Mouse (Mus musculus): ENCODE measurements at regions not wholly inside any gene's neighbourhood (a gene's known extent, or its start where the extent isn't known, plus 50 kb on each side); places are given as distances from the start of the nearest gene placed in this dataset.

GRCm38 (mm10) chr8:26833784-26834183 is 143.3 kb upstream of the Zfp703 start:
- Histone ChIP-seq H3K4me1 (ENCODE audit: control insufficient read depth, insufficient read depth, low read length) (no peaks in the 10 kb centered on the region; the same call in none of the 2 replicates), H3K4me3 (ENCODE audit: low read depth, low read length) (no peak overlapping the region), H3K27me3 (ENCODE audit: control insufficient read depth, insufficient read depth, low read length) (no peaks in the 10 kb centered on the region), H3K36me3 (replicated peaks; ENCODE audit: control insufficient read depth, insufficient read depth, low read depth, low read length) (no peaks in the 10 kb centered on the region), H3K27ac (replicated peaks; ENCODE audit: low read depth, low read length) (no peak overlapping the region), H3K9ac (replicated peaks; ENCODE audit: low read length) (no peak overlapping the region), H3K4me2 (ENCODE audit: low read depth, low read length) (no peak overlapping the region), H3K9me3 (replicated peaks; ENCODE audit: control insufficient read depth, low read length) (no peaks in the 10 kb centered on the region)
- DNase-seq (ENCODE audit: low spot score) (no peak), ATAC-seq (replicated peaks; ENCODE audit: insufficient number of reproducible peaks, low FRiP score, low TSS enrichment, low read depth) (no peak)
- WGBS: 49% methylated on average over 5 of the region's 5 CpGs

GRCm38 (mm10) chr8:26834604-26835003 is 142.5 kb upstream of the Zfp703 start:
- DNase-seq (ENCODE audit: low spot score): no peak
- H3K27me3 ChIP-seq (ENCODE audit: control insufficient read depth, insufficient read depth, low read length): no peaks in the 10 kb centered on the region
- H3K4me2 ChIP-seq (ENCODE audit: low read depth, low read length): no peak overlapping the region
- WGBS: 78% methylated on average over 13 of the region's 13 CpGs
- ATAC-seq (replicated peaks; ENCODE audit: insufficient number of reproducible peaks, low FRiP score, low TSS enrichment, low read depth): no peak
- H3K9ac ChIP-seq (replicated peaks; ENCODE audit: low read length): no peak overlapping the region
- no peaks in the 10 kb centered on the region for H3K36me3 ChIP-seq (replicated peaks; ENCODE audit: control insufficient read depth, insufficient read depth, low read depth, low read length)
- H3K27ac ChIP-seq (replicated peaks; ENCODE audit: low read depth, low read length): no peak overlapping the region
- H3K4me1 ChIP-seq (ENCODE audit: control insufficient read depth, insufficient read depth, low read length): no peaks in the 10 kb centered on the region; the same call in none of the 2 replicates
- H3K4me3 ChIP-seq (ENCODE audit: low read depth, low read length): no peak overlapping the region
- no peaks in the 10 kb centered on the region for H3K9me3 ChIP-seq (replicated peaks; ENCODE audit: control insufficient read depth, low read length)

- Histone ChIP-seq H3K9ac (replicated peaks; ENCODE audit: low read length) (no peak overlapping the region), H3K9me3 (replicated peaks; ENCODE audit: control insufficient read depth, low read length) (no peaks in the 10 kb centered on the region), H3K27ac (replicated peaks; ENCODE audit: low read depth, low read length) (no peak overlapping the region), H3K4me1 (ENCODE audit: control insufficient read depth, insufficient read depth, low read length) (no peaks in the 10 kb centered on the region; the same call in none of the 2 replicates), H3K4me3 (ENCODE audit: low read depth, low read length) (no peak overlapping the region), H3K36me3 (replicated peaks; ENCODE audit: control insufficient read depth, insufficient read depth, low read depth, low read length) (no peaks in the 10 kb centered on the region), H3K4me2 (ENCODE audit: low read depth, low read length) (no peak overlapping the region), H3K27me3 (ENCODE audit: control insufficient read depth, insufficient read depth, low read length) (no peaks in the 10 kb centered on the region)
- no peak for ATAC-seq (replicated peaks; ENCODE audit: insufficient number of reproducible peaks, low FRiP score, low TSS enrichment, low read depth)
- 37% methylated on average over 7 of the region's 8 CpGs for WGBS
- DNase-seq (ENCODE audit: low spot score): no peak
Measured at GRCm38 (mm10) chr8:26835076-26835475, 142.0 kb upstream of the Zfp703 start.

GRCm38 (mm10) chr8:26835616-26836015 is 141.5 kb upstream of the Zfp703 start:
- no peak for ATAC-seq (replicated peaks; ENCODE audit: insufficient number of reproducible peaks, low FRiP score, low TSS enrichment, low read depth)
- WGBS: 74% methylated on average over 6 of the region's 6 CpGs
- Histone ChIP-seq H3K9ac (replicated peaks; ENCODE audit: low read length) (no peak overlapping the region), H3K27ac (replicated peaks; ENCODE audit: low read depth, low read length) (no peak overlapping the region), H3K4me2 (ENCODE audit: low read depth, low read length) (no peak overlapping the region), H3K27me3 (ENCODE audit: control insufficient read depth, insufficient read depth, low read length) (no peaks in the 10 kb centered on the region), H3K9me3 (replicated peaks; ENCODE audit: control insufficient read depth, low read length) (no peaks in the 10 kb centered on the region), H3K4me3 (ENCODE audit: low read depth, low read length) (no peak overlapping the region), H3K36me3 (replicated peaks; ENCODE audit: control insufficient read depth, insufficient read depth, low read depth, low read length) (no peaks in the 10 kb centered on the region), H3K4me1 (ENCODE audit: control insufficient read depth, insufficient read depth, low read length) (no peaks in the 10 kb centered on the region; the same call in none of the 2 replicates)
- no peak for DNase-seq (ENCODE audit: low spot score)

GRCm38 (mm10) chr8:26836552-26836951 is 140.6 kb upstream of the Zfp703 start:
- no peaks in the 10 kb centered on the region for H3K9me3 ChIP-seq (replicated peaks; ENCODE audit: control insufficient read depth, low read length)
- no peaks in the 10 kb centered on the region; the same call in 1 of the 2 replicates for H3K4me1 ChIP-seq (ENCODE audit: control insufficient read depth, insufficient read depth, low read length)
- DNase-seq (ENCODE audit: low spot score) (no peak), ATAC-seq (replicated peaks; ENCODE audit: insufficient number of reproducible peaks, low FRiP score, low TSS enrichment, low read depth) (no peak)
- H3K4me3 ChIP-seq (ENCODE audit: low read depth, low read length): no peak overlapping the region
- H3K4me2 ChIP-seq (ENCODE audit: low read depth, low read length): no peak overlapping the region
- no peak overlapping the region for H3K27ac ChIP-seq (replicated peaks; ENCODE audit: low read depth, low read length)
- no peak overlapping the region for H3K9ac ChIP-seq (replicated peaks; ENCODE audit: low read length)
- no peaks in the 10 kb centered on the region for H3K27me3 ChIP-seq (ENCODE audit: control insufficient read depth, insufficient read depth, low read length)
- H3K36me3 ChIP-seq (replicated peaks; ENCODE audit: control insufficient read depth, insufficient read depth, low read depth, low read length): no peaks in the 10 kb centered on the region
- 90% methylated on average over 7 of the region's 7 CpGs for WGBS

- no peak overlapping the region for H3K4me2 ChIP-seq (ENCODE audit: low read depth, low read length)
- H3K27ac ChIP-seq (replicated peaks; ENCODE audit: low read depth, low read length): no peak overlapping the region
- no peak overlapping the region for H3K4me3 ChIP-seq (ENCODE audit: low read depth, low read length)
- H3K36me3 ChIP-seq (replicated peaks; ENCODE audit: control insufficient read depth, insufficient read depth, low read depth, low read length): no peaks in the 10 kb centered on the region
- no peak for ATAC-seq (replicated peaks; ENCODE audit: insufficient number of reproducible peaks, low FRiP score, low TSS enrichment, low read depth)
- no peaks in the 10 kb centered on the region for H3K9me3 ChIP-seq (replicated peaks; ENCODE audit: control insufficient read depth, low read length)
- DNase-seq (ENCODE audit: low spot score): no peak
- H3K27me3 ChIP-seq (ENCODE audit: control insufficient read depth, insufficient read depth, low read length): no peaks in the 10 kb centered on the region
- H3K4me1 ChIP-seq (ENCODE audit: control insufficient read depth, insufficient read depth, low read length): no peaks in the 10 kb centered on the region
- WGBS: 22% methylated on average over 2 of the region's 2 CpGs
- H3K9ac ChIP-seq (replicated peaks; ENCODE audit: low read length): no peak overlapping the region
Measured at GRCm38 (mm10) chr8:26840286-26840685, 136.8 kb upstream of the Zfp703 start.

GRCm38 (mm10) chr8:26840745-26841680 is 136.1 kb upstream of the Zfp703 start:
- no peaks in the 10 kb centered on the region for H3K36me3 ChIP-seq (replicated peaks; ENCODE audit: control insufficient read depth, insufficient read depth, low read depth, low read length)
- no peaks in the 10 kb centered on the region for H3K9me3 ChIP-seq (replicated peaks; ENCODE audit: control insufficient read depth, low read length)
- WGBS: 60% methylated on average over 12 of the region's 12 CpGs
- no peak overlapping the region for H3K27ac ChIP-seq (replicated peaks; ENCODE audit: low read depth, low read length)
- no peak for ATAC-seq (replicated peaks; ENCODE audit: insufficient number of reproducible peaks, low FRiP score, low TSS enrichment, low read depth)
- no peaks in the 10 kb centered on the region for H3K4me1 ChIP-seq (ENCODE audit: control insufficient read depth, insufficient read depth, low read length)
- no peaks in the 10 kb centered on the region for H3K27me3 ChIP-seq (ENCODE audit: control insufficient read depth, insufficient read depth, low read length)
- no peak for DNase-seq (ENCODE audit: low spot score)
- no peak overlapping the region for H3K4me2 ChIP-seq (ENCODE audit: low read depth, low read length)
- H3K4me3 ChIP-seq (ENCODE audit: low read depth, low read length): no peak overlapping the region
- H3K9ac ChIP-seq (replicated peaks; ENCODE audit: low read length): no peak overlapping the region

- 40% methylated on average over 6 of the region's 6 CpGs for WGBS
- Histone ChIP-seq H3K27me3 (ENCODE audit: control insufficient read depth, insufficient read depth, low read length) (no peaks in the 10 kb centered on the region), H3K9ac (replicated peaks; ENCODE audit: low read length) (no peak overlapping the region), H3K4me1 (ENCODE audit: control insufficient read depth, insufficient read depth, low read length) (no peaks in the 10 kb centered on the region), H3K4me3 (ENCODE audit: low read depth, low read length) (no peak overlapping the region), H3K4me2 (ENCODE audit: low read depth, low read length) (no peak overlapping the region), H3K36me3 (replicated peaks; ENCODE audit: control insufficient read depth, insufficient read depth, low read depth, low read length) (no peaks in the 10 kb centered on the region), H3K27ac (replicated peaks; ENCODE audit: low read depth, low read length) (no peak overlapping the region), H3K9me3 (replicated peaks; ENCODE audit: control insufficient read depth, low read length) (no peaks in the 10 kb centered on the region)
- DNase-seq (ENCODE audit: low spot score): no peak
- no peak for ATAC-seq (replicated peaks; ENCODE audit: insufficient number of reproducible peaks, low FRiP score, low TSS enrichment, low read depth)
Measured at GRCm38 (mm10) chr8:26843714-26844113, 133.4 kb upstream of the Zfp703 start.

All from embryonic facial prominence, embryonic 11.5 days (tissue).